Mouse (Mus musculus) myocyte (in vitro differentiated cells): ENCODE measurements at regions not wholly inside any gene's neighbourhood (a gene's known extent, or its start where the extent isn't known, plus 50 kb on each side); places are given as distances from the start of the nearest gene placed in this dataset.

ENCODE experiments used
- E2F4 ChIP-seq: IDR thresholded peaks from one replicate; pipeline ENCODE4 v1.6.1; 2011; ENCODE audit warnings: mild to moderate bottlenecking, control low read depth, moderate library complexity; ENCODE audit not compliant: insufficient read depth
- POLR2A ChIP-seq: IDR thresholded peaks from one replicate; pipeline ENCODE4 v1.6.1; 2011; ENCODE audit warnings: low read depth, mild to moderate bottlenecking, control low read depth, moderate library complexity; ENCODE audit not compliant: insufficient read length
- TCF12 ChIP-seq: IDR thresholded peaks from one replicate; pipeline ENCODE4 v1.6.1; 2011; ENCODE audit warnings: mild to moderate bottlenecking, control low read depth; ENCODE audit not compliant: poor library complexity, insufficient read depth, severe bottlenecking
- TCF3 ChIP-seq: IDR thresholded peaks from one replicate; pipeline ENCODE4 v1.6.1; 2011; ENCODE audit warnings: low read depth, control low read depth; ENCODE audit not compliant: insufficient read length
- USF1 ChIP-seq: IDR thresholded peaks from one replicate; pipeline ENCODE4 v1.6.1; 2011; ENCODE audit warnings: low read depth, mild to moderate bottlenecking, control low read depth, moderate library complexity

DNA sequence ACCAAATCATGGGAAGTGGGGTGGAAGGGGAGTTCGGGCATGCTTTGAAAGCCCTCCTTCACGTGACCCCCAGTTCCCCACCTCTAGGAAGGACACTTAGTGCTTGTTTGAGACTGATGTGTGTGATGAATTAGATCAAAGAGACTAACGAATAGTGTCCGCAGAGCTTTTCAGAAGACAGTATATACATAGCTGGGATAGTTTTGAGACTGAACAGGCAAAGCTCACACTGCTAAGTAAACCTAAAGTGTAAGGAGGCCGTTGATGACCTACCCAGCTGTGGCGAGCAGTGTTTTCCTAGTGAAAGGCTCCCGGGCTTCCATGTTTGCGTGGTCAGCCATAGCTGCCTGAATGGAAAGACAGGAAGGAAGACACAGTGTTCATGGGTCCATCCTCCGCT is 288.3 kb upstream of the Zfp507 start:
- no peak for TF ChIP-seq USF1
- no peak for TF ChIP-seq TCF3
- TF ChIP-seq E2F4 = no peak
- no peak for TF ChIP-seq TCF12
- no peak for TF ChIP-seq POLR2A
